Mouse (Mus musculus): ENCODE results near the gene Nnat. TPM values are rescaled to one million over a fixed set of nuclear protein-coding genes. Genes with fewer than 3 reads are reported as not detected.

The Nnat gene
- polyA plus RNA-seq, 1 experiment from 2014 or later = 111 TPM

DNA sequence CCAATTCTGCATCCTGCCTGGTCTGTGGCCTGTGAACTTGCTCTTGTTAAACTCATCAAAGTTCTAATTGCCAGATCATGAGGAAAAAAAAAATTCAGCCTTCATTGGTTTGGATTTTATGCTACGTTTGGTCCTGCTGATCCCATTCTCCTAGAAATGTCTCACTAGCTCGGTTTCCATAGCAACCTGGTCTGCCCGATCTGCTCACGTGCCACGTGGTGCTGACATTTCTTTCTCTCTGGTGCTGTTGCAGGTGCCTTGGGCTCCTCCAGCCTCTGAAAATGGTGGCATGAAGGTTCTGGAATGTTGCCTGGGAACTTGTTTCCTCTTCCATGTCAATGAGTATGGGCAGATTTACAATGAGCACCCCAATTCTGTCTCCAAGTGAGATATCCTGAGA is 39.4 kb upstream of the Nnat start:
- Histone ChIP-seq H3K27ac (ENCODE audit: low read depth, low read length) (no peak overlapping the region), H3K9me3 (ENCODE audit: control insufficient read depth) (no peaks in the 10 kb centered on the region), H3K4me2 (replicated peaks; ENCODE audit: low read depth) (no peak overlapping the region), H3K4me1 (replicated peaks; ENCODE audit: control insufficient read depth, insufficient read depth, low read length) (no peaks in the 10 kb centered on the region), H3K4me3 (ENCODE audit: low read depth, low read length) (no peak overlapping the region), H3K27me3 (replicated peaks; ENCODE audit: control insufficient read depth, insufficient read depth, low read length) (no peaks in the 10 kb centered on the region), H3K9ac (ENCODE audit: low read depth, low read length) (no peak overlapping the region), H3K36me3 (ENCODE audit: control insufficient read depth, insufficient read depth) (no peaks in the 10 kb centered on the region)
- WGBS = 27% methylated on average over 5 of the region's 5 CpGs
- no peak for ATAC-seq
- TF ChIP-seq CTCF (IDR thresholded peaks at IDR 0.05; ENCODE audit: low read depth) = no peak

DNA sequence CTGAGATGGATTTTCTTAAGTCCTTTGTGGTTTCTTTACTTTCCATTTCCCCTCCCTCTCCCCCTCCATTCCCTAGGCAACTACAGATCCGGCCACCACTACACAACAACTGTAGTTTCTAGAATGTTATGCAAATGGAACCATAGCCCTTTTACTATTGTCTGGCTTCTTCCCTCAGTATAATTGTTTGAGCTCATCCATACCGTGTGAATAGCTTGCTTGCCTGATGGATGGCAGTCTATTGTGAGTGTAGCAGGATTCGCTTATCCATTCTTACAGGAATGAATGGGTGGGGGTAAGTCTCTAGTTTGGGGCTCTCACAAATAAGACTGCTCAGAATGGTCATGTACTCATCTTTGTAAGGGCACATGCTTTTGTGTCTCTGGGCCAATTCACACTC is 37.3 kb upstream of the Nnat start:
- no peak for ATAC-seq
- WGBS = 71% methylated on average over 3 of the region's 3 CpGs

DNA sequence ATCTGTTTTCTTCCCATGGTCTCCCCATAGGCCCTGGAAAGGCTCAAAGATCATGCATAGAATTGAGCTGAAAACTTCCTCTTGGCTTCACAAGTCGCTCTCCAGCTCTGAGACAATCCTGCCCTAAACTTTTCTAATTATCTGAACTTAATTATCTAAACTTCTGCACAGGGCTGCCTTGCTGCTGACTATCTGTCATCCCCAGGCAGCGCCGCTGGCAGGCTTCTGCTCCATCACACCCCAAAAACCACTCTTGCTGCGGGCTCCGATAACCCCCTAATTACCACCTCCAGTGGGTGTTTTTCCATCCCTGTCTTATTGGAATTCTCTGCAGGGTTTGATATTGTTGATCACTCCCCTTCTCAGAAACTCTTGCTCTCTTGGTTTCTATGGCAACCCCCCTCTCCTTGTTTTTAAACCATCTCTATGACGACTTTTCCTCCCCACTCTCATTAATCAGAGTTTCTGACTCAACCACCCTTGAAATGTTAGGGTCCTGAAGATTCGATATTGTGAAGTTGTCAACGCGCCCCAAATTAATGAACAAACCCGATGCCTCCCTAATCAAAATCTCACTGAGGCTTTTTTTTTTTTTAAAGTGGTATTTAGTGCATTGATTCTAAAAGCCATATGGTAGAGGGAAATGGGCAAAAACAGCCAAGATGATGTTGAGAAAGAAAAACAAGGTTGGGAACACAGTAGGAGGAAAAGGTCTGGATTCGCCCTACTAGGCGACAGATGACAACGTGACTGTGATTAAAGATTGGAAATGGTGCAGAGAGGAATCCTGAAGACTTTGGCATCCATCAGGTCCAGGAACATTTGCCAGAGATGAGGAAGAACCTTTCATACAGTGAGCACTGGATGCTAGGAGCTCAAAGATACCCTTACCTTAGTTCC is 29.6 kb upstream of the Nnat start:
- Histone ChIP-seq H3K27me3 (replicated peaks; ENCODE audit: control insufficient read depth, insufficient read depth, low read length) (no peaks in the 10 kb centered on the region), H3K27ac (ENCODE audit: low read depth, low read length) (no peak overlapping the region), H3K36me3 (ENCODE audit: control insufficient read depth, insufficient read depth) (no peaks in the 10 kb centered on the region), H3K4me1 (replicated peaks; ENCODE audit: control insufficient read depth, insufficient read depth, low read length) (no peaks in the 10 kb centered on the region), H3K9ac (ENCODE audit: low read depth, low read length) (no peak overlapping the region), H3K4me3 (ENCODE audit: low read depth, low read length) (no peak overlapping the region), H3K9me3 (ENCODE audit: control insufficient read depth) (no peaks in the 10 kb centered on the region), H3K4me2 (replicated peaks; ENCODE audit: low read depth) (no peak overlapping the region)
- no peak for TF ChIP-seq CTCF (IDR thresholded peaks at IDR 0.05; ENCODE audit: low read depth)
- ATAC-seq = no peak
- 79% methylated on average over 13 of the region's 13 CpGs for WGBS

More for the DNA sequence above, 37.3 kb upstream of the Nnat start:
- Histone ChIP-seq H3K4me1 (replicated peaks; ENCODE audit: control insufficient read depth, insufficient read depth, low read length) (no peaks in the 10 kb centered on the region), H3K9me3 (ENCODE audit: control insufficient read depth) (no peaks in the 10 kb centered on the region), H3K4me3 (ENCODE audit: low read depth, low read length) (no peak overlapping the region), H3K4me2 (replicated peaks; ENCODE audit: low read depth) (no peak overlapping the region), H3K27ac (ENCODE audit: low read depth, low read length) (no peak overlapping the region), H3K27me3 (replicated peaks; ENCODE audit: control insufficient read depth, insufficient read depth, low read length) (no peaks in the 10 kb centered on the region), H3K36me3 (ENCODE audit: control insufficient read depth, insufficient read depth) (no peaks in the 10 kb centered on the region), H3K9ac (ENCODE audit: low read depth, low read length) (no peak overlapping the region)
- TF ChIP-seq CTCF (IDR thresholded peaks at IDR 0.05; ENCODE audit: low read depth) = no peak

GRCm38 (mm10) chr2:157531681-157532426 is 28.0 kb upstream of the Nnat start:
- Histone ChIP-seq H3K4me3 (ENCODE audit: low read depth, low read length) (no peak overlapping the region), H3K27ac (ENCODE audit: low read depth, low read length) (no peak overlapping the region), H3K27me3 (replicated peaks; ENCODE audit: control insufficient read depth, insufficient read depth, low read length) (no peaks in the 10 kb centered on the region), H3K4me2 (replicated peaks; ENCODE audit: low read depth) (no peak overlapping the region), H3K9ac (ENCODE audit: low read depth, low read length) (no peak overlapping the region), H3K4me1 (replicated peaks; ENCODE audit: control insufficient read depth, insufficient read depth, low read length) (no peaks in the 10 kb centered on the region), H3K36me3 (ENCODE audit: control insufficient read depth, insufficient read depth) (no peaks in the 10 kb centered on the region), H3K9me3 (ENCODE audit: control insufficient read depth) (no peaks in the 10 kb centered on the region)
- ATAC-seq = no peak
- no peak for TF ChIP-seq CTCF (IDR thresholded peaks at IDR 0.05; ENCODE audit: low read depth)
- 51% methylated on average over 8 of the region's 8 CpGs for WGBS

- no peak for ATAC-seq
- H3K4me1 ChIP-seq (replicated peaks; ENCODE audit: control insufficient read depth, insufficient read depth, low read length) = no peaks in the 10 kb centered on the region
Observed at GRCm38 (mm10) chr2:157534163-157534562, 25.7 kb upstream of the Nnat start.

DNA sequence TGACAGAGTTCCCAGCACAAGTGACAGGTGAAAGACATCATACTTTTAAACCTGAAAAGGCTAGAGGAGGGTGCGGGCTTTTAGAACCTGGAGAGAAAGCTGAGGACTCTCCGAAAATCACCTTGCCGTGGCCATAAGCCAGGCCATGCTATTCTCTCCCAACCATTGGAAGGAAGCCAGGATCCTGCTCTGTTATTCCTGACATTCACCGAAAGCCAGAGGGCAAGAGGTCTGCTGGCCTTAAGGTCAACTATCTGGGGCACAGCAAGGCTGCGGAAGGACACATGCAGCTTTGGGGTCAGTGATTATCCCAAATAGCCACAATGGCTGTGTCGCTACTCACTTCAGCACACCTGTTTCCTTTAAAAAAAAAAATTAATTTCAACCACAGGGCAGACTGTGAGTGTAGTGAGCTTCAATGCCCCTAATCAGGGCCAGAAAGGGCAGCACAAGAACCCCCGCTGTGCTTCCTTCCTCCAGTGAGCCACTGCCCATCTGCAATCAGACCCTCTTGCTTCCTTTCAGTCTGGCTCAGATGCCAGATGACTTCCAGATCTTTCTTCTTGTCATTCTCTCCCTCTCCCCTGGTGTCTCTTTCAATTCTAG is 23.3 kb upstream of the Nnat start:
- Histone ChIP-seq H3K27ac (ENCODE audit: low read depth, low read length) (no peak overlapping the region), H3K9ac (ENCODE audit: low read depth, low read length) (no peak overlapping the region), H3K4me3 (ENCODE audit: low read depth, low read length) (no peak overlapping the region), H3K4me1 (replicated peaks; ENCODE audit: control insufficient read depth, insufficient read depth, low read length) (no peaks in the 10 kb centered on the region), H3K4me2 (replicated peaks; ENCODE audit: low read depth) (no peak overlapping the region), H3K27me3 (replicated peaks; ENCODE audit: control insufficient read depth, insufficient read depth, low read length) (no peaks in the 10 kb centered on the region), H3K9me3 (ENCODE audit: control insufficient read depth) (no peaks in the 10 kb centered on the region), H3K36me3 (ENCODE audit: control insufficient read depth, insufficient read depth) (no peaks in the 10 kb centered on the region)
- no peak for TF ChIP-seq CTCF (IDR thresholded peaks at IDR 0.05; ENCODE audit: low read depth)
- no peak for ATAC-seq
- 78% methylated on average over 7 of the region's 7 CpGs for WGBS

More at GRCm38 (mm10) chr2:157534163-157534562, 25.7 kb upstream of the Nnat start:
- Histone ChIP-seq H3K4me3 (ENCODE audit: low read depth, low read length) (no peak overlapping the region), H3K27me3 (replicated peaks; ENCODE audit: control insufficient read depth, insufficient read depth, low read length) (no peaks in the 10 kb centered on the region), H3K9ac (ENCODE audit: low read depth, low read length) (no peak overlapping the region), H3K9me3 (ENCODE audit: control insufficient read depth) (no peaks in the 10 kb centered on the region), H3K27ac (ENCODE audit: low read depth, low read length) (no peak overlapping the region), H3K4me2 (replicated peaks; ENCODE audit: low read depth) (no peak overlapping the region), H3K36me3 (ENCODE audit: control insufficient read depth, insufficient read depth) (no peaks in the 10 kb centered on the region)
- TF ChIP-seq CTCF (IDR thresholded peaks at IDR 0.05; ENCODE audit: low read depth) = no peak
- 73% methylated on average over 4 of the region's 4 CpGs for WGBS

Data from intestine, postnatal 0 days (tissue).